Mouse (Mus musculus) MN1 (cell line): ENCODE measurements around the gene Zbtb8b.

Experiments
- DNase-seq: peaks from one replicate; pipeline ENCODE4 v3.0.0-alpha.2; 2016; ENCODE audit warnings: low spot score

The Zbtb8b gene

GRCm38 (mm10) chr4:129375821-129376220, 64.8 kb downstream of the Zbtb8b start:
- no peak for DNase-seq
